Mouse (Mus musculus) G1E (cell line): ENCODE results near the gene Pms2. TPM values are rescaled to one million over a fixed set of nuclear protein-coding genes. Genes with fewer than 3 reads are reported as not detected.

ENCODE experiments used
- ATAC-seq: 2 replicates; pipeline ENCODE4 v1.8.0; 2016; ENCODE audit warnings: mild to moderate bottlenecking; ENCODE audit not compliant: insufficient number of reproducible peaks, poor library complexity, low FRiP score, severe bottlenecking; ENCODE audit errors: extremely low read depth
- DNase-seq: peaks from one replicate; pipeline ENCODE4 v3.0.0; 2012; ENCODE audit warnings: low spot score
- H3K27me3 ChIP-seq: 2 replicates; pipeline ENCODE4 v1.6.1; 2012; ENCODE audit warnings: mild to moderate bottlenecking, low read length, inconsistent platforms; ENCODE audit not compliant: insufficient read depth
- H3K36me3 ChIP-seq: replicated peaks from 2 replicates; pipeline ENCODE3; 2012; ENCODE audit warnings: mild to moderate bottlenecking, inconsistent platforms
- H3K4me1 ChIP-seq: 2 replicates; pipeline ENCODE4 v1.6.1; 2012; ENCODE audit warnings: low read depth, low read length, inconsistent platforms, mixed read lengths; ENCODE audit not compliant: insufficient read depth
- H3K4me3 ChIP-seq: 2 replicates; pipeline ENCODE4 v1.5.1; 2012; ENCODE audit warnings: low read depth, mild to moderate bottlenecking, inconsistent platforms, low read length, moderate library complexity, mixed read lengths
- H3K9me3 ChIP-seq: replicated peaks from 2 replicates; pipeline ENCODE4 v1.6.1; 2012; ENCODE audit warnings: inconsistent platforms
- CTCF ChIP-seq: IDR thresholded peaks from 2 replicates; pipeline ENCODE4 v1.5.1; 2012; ENCODE audit warnings: low read depth, low read length, inconsistent platforms, mixed read lengths
- GATA1 ChIP-seq: IDR thresholded peaks from 2 replicates; pipeline ENCODE4 v1.6.1; 2012; ENCODE audit warnings: borderline replicate concordance, low read length, inconsistent platforms, mixed read lengths
- GATA2 ChIP-seq: IDR thresholded peaks from 2 replicates; pipeline ENCODE4 v1.6.1; 2012; ENCODE audit warnings: low read depth, low read length, inconsistent platforms, borderline replicate concordance
- POLR2AphosphoS5 ChIP-seq: IDR thresholded peaks from 2 replicates; pipeline ENCODE4 v1.6.1; 2012; ENCODE audit warnings: low read depth, low read length, inconsistent platforms; ENCODE audit not compliant: insufficient replicate concordance
- TAL1 ChIP-seq: conservative IDR thresholded peaks from 2 replicates; pipeline ENCODE4 v1.6.1; 2012; ENCODE audit warnings: low read depth, low read length, inconsistent platforms, mixed read lengths
- polyA plus RNA-seq: library from polyadenylated mRNA; stranded (reverse); fragments of >175 nt; gene quantifications from 2 replicates; pipeline ENCODE4 v1.2.3, GENCODE M21; 2012
- total RNA-seq, 2 experiments: library from RNA; stranded (forward) in 1 of 2; stranded (reverse) in 1 of 2; fragments of 200-1000 nt in 1 of 2; fragments of >200 nt in 1 of 2; fragmentation: Nextera tagmentation in 1 of 2; gene quantifications; 2 replicates each; pipeline ENCODE4 v1.2.3; 2014 to 2017

Gene Pms2
- total and polyA plus RNA-seq, 3 experiments, result 2.3 to 46.9 (median 36.4) TPM

- Histone ChIP-seq H3K9me3 (no peaks in the 10 kb centered on the region), H3K4me1 (peaks cover 38% of the 10 kb centered on the region), H3K36me3 (peaks cover 90% of the 10 kb centered on the region), H3K27me3 (no peaks in the 10 kb centered on the region), H3K4me3 (peak overlapping the region; percentile 27; the same call in 1 of the 2 replicates)
- ATAC-seq, result peak; percentile 94
- peak; percentile 83 for DNase-seq
- peak; percentile 93 for TF ChIP-seq TAL1
- TF ChIP-seq POLR2AphosphoS5, result no peak
- no peak for TF ChIP-seq GATA1
- peak; percentile 78; the same call in 1 of the 2 replicates for TF ChIP-seq GATA2
These were observed 16.4 kb upstream of the Pms2 start for GRCm38 (mm10) chr5:143893396-143893795.

- ATAC-seq, result no peak
- no peak for TF ChIP-seq GATA2
- TF ChIP-seq GATA1, result no peak
- no peak for TF ChIP-seq CTCF
- no peak for TF ChIP-seq POLR2AphosphoS5
- no peak for TF ChIP-seq TAL1
- no peaks in the 10 kb centered on the region for H3K9me3 ChIP-seq
- no peaks in the 10 kb centered on the region for H3K27me3 ChIP-seq
- no peak within 1 kb of the TSS for H3K4me3 ChIP-seq
- H3K4me1 ChIP-seq, result peaks cover 32% of the 10 kb centered on the region
- DNase-seq, result no peak
- peaks cover 91% of the 10 kb centered on the region for H3K36me3 ChIP-seq
These were observed 12.0 kb upstream of the Pms2 start, which contains the start of gene Ankrd61 for GRCm38 (mm10) chr5:143897635-143898330. TSS of gene Ankrd61 (minus strand) at chr5:143897685.

- H3K4me3 ChIP-seq, result no peak overlapping the region
- peaks cover 50% of the 10 kb centered on the region for H3K4me1 ChIP-seq
- H3K36me3 ChIP-seq, result peaks cover 100% of the 10 kb centered on the region
- H3K27me3 ChIP-seq, result no peaks in the 10 kb centered on the region
- H3K9me3 ChIP-seq, result no peaks in the 10 kb centered on the region
- TF ChIP-seq TAL1 (no peak), POLR2AphosphoS5 (no peak), CTCF (no peak), GATA1 (no peak), GATA2 (no peak)
- DNase-seq (no peak), ATAC-seq (no peak)
These were observed 7.7 kb upstream of the Pms2 start for GRCm38 (mm10) chr5:143902111-143902510.

GRCm38 (mm10) chr5:143903813-143904212, 6.0 kb upstream of the Pms2 start:
- ATAC-seq, result no peak
- DNase-seq, result no peak
- TF ChIP-seq TAL1 (peak; percentile 38; the same call in 1 of the 2 replicates), POLR2AphosphoS5 (no peak)

GRCm38 (mm10) chr5:143906429-143906828, 3.3 kb upstream of the Pms2 start:
- DNase-seq, result no peak
- Histone ChIP-seq H3K4me3 (no peak overlapping the region), H3K27me3 (no peaks in the 10 kb centered on the region), H3K4me1 (peaks cover 74% of the 10 kb centered on the region), H3K36me3 (peaks cover 69% of the 10 kb centered on the region), H3K9me3 (no peaks in the 10 kb centered on the region)
- TF ChIP-seq POLR2AphosphoS5 (no peak), CTCF (no peak), GATA2 (no peak), GATA1 (no peak)
- ATAC-seq, result no peak

More at GRCm38 (mm10) chr5:143903813-143904212, 6.0 kb upstream of the Pms2 start:
- Histone ChIP-seq H3K36me3 (peaks cover 95% of the 10 kb centered on the region), H3K4me3 (no peak overlapping the region), H3K4me1 (peaks cover 63% of the 10 kb centered on the region), H3K9me3 (no peaks in the 10 kb centered on the region), H3K27me3 (no peaks in the 10 kb centered on the region)

- H3K27me3 ChIP-seq, result no peaks in the 10 kb centered on the region
- peaks cover 59% of the 10 kb centered on the region for H3K36me3 ChIP-seq
- TF ChIP-seq TAL1, result no peak
- TF ChIP-seq CTCF, result no peak
- TF ChIP-seq GATA1, result no peak
- no peak for TF ChIP-seq POLR2AphosphoS5
- TF ChIP-seq GATA2, result no peak
- no peaks in the 10 kb centered on the region for H3K9me3 ChIP-seq
- peaks cover 54% of the 10 kb centered on the region for H3K4me1 ChIP-seq
- peak overlapping the region; percentile 82 for H3K4me3 ChIP-seq
- ATAC-seq (no peak), DNase-seq (no peak)
These were observed 838 bp upstream of the Pms2 start for GRCm38 (mm10) chr5:143908926-143909325.

DNA sequence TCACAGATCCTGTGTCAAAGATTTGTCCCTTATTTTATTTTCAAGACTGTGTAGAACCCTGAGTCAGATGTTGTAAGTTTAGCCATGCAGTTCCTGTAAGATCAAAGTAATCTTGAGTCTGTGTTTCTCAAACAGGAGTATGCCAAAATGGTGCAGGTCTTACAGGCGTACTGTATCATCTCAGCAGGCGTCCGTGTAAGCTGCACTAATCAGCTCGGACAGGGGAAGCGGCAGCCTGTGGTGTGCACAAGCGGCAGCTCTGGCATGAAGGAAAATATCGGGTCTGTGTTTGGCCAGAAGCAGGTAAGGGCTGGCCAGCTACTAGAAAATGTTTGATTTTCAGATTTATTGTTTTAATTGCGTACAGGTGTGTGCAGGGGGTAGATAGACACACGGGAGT, 6.5 kb downstream of the Pms2 start:
- no peak overlapping the region for H3K4me3 ChIP-seq
- TF ChIP-seq GATA2 (no peak), POLR2AphosphoS5 (no peak), GATA1 (no peak), CTCF (no peak), TAL1 (no peak)
- H3K27me3 ChIP-seq, result no peaks in the 10 kb centered on the region
- peaks cover 4% of the 10 kb centered on the region for H3K4me1 ChIP-seq
- no peaks in the 10 kb centered on the region for H3K9me3 ChIP-seq
- peaks cover 76% of the 10 kb centered on the region for H3K36me3 ChIP-seq
- ATAC-seq, result no peak
- no peak for DNase-seq
